Mouse (Mus musculus) forebrain, embryonic 15.5 days (tissue): ENCODE results near the gene Tpk1. TPM values are rescaled to one million over a fixed set of nuclear protein-coding genes. Genes with fewer than 3 reads are reported as not detected.
A peak's percentile ranks its signal among the peaks of the same experiment; 100 is the strongest.

ENCODE experiments used
- ATAC-seq: fragments of 200-750 bp; cut with Nextera tagmentation; replicated peaks from 2 replicates; pipeline ENCODE4 v1.8.0; 2017; ENCODE audit warnings: mild to moderate bottlenecking, moderate TSS enrichment, moderate library complexity
- H3K27ac ChIP-seq: fragments of 300-500 bp; sonication (generic); replicated peaks from 2 replicates; pipeline ENCODE4 v1.5.1; 2015; ENCODE audit warnings: mild to moderate bottlenecking, inconsistent platforms
- H3K27me3 ChIP-seq: fragments of 300-500 bp; sonication (generic); 2 replicates; pipeline ENCODE4 v1.6.1; 2015; ENCODE audit warnings: inconsistent platforms
- H3K36me3 ChIP-seq: fragments of 300-500 bp; sonication (generic); 2 replicates; pipeline ENCODE4 v1.6.1; 2015; ENCODE audit warnings: mild to moderate bottlenecking, inconsistent platforms
- H3K4me1 ChIP-seq: fragments of 300-500 bp; sonication (generic); 2 replicates; pipeline ENCODE4 v1.6.1; 2015; ENCODE audit warnings: inconsistent platforms
- H3K4me2 ChIP-seq: fragments of 300-500 bp; sonication (generic); replicated peaks from 2 replicates; pipeline ENCODE4 v1.6.1; 2015; ENCODE audit warnings: mild to moderate bottlenecking, inconsistent platforms
- H3K4me3 ChIP-seq: fragments of 300-500 bp; sonication (generic); 2 replicates; pipeline ENCODE4 v1.5.1; 2015; ENCODE audit warnings: mild to moderate bottlenecking, inconsistent platforms
- H3K9ac ChIP-seq: fragments of 300-500 bp; sonication (generic); replicated peaks from 2 replicates; pipeline ENCODE4 v1.6.1; 2015; ENCODE audit warnings: mild to moderate bottlenecking, inconsistent platforms
- H3K9me3 ChIP-seq: fragments of 300-500 bp; sonication (generic); 2 replicates; pipeline ENCODE4 v1.6.1; 2016; ENCODE audit warnings: inconsistent platforms
- WGBS: fragments of 180-500 bp; shearing (Covaris S2); methylation state at CpG from one replicate; pipeline ENCODE4 v1.1.7; 2015; ENCODE audit warnings: mixed read lengths; 5-methylcytosine and 5-hydroxymethylcytosine counted together
- polyA plus RNA-seq: library from polyadenylated mRNA; unstranded; fragments of >200 nt; fragmentation: Nextera tagmentation; extraction: Ambion mirVana; gene quantifications from 2 replicates; pipeline ENCODE4 v1.2.1, GENCODE M21; 2015

Tpk1 gene
- polyA plus RNA-seq, 1 experiment from 2014 or later = 5.5 TPM

- no peak for ATAC-seq
- no peaks in the 10 kb centered on the region for H3K9me3 ChIP-seq
- no peak overlapping the region for H3K4me3 ChIP-seq
- H3K4me2 ChIP-seq = no peak overlapping the region
- H3K27ac ChIP-seq = no peak overlapping the region
- WGBS = 91% methylated on average over 1 of the region's 1 CpGs
- no peaks in the 10 kb centered on the region for H3K27me3 ChIP-seq
- H3K9ac ChIP-seq = no peak overlapping the region
- no peaks in the 10 kb centered on the region for H3K36me3 ChIP-seq
- H3K4me1 ChIP-seq = no peaks in the 10 kb centered on the region
Measured at GRCm38 (mm10) chr6:43396426-43396825, 269.7 kb downstream of the Tpk1 start.

GRCm38 (mm10) chr6:43395538-43395937 lies 270.5 kb downstream of the Tpk1 start:
- H3K36me3 ChIP-seq = no peaks in the 10 kb centered on the region
- no peak overlapping the region for H3K9ac ChIP-seq
- H3K27me3 ChIP-seq = no peaks in the 10 kb centered on the region
- ATAC-seq = peak; percentile 87
- whole genome bisulfite sequencing = 74% methylated on average over 2 of the region's 2 CpGs
- H3K9me3 ChIP-seq = no peaks in the 10 kb centered on the region
- H3K4me3 ChIP-seq = no peak overlapping the region
- H3K4me1 ChIP-seq = no peaks in the 10 kb centered on the region
- no peak overlapping the region for H3K4me2 ChIP-seq
- H3K27ac ChIP-seq = no peak overlapping the region

DNA sequence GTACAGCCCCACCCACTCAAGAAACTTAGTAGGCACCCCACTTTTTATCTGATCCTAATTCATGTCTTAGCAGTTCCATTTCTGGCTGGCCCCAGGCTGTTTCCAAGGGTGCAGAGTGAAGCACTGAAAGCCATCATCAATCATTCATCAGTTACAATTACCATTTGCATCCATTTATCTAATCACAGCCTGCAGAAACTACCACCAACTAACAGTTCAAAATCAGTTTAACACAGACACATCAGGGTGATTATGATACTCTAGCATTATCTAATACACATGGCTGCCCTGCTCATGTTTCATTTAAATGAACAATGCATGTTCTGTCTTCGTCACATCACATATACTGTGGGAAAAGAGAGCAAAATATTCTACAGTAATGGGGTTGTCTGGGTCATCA lies 274.7 kb downstream of the Tpk1 start:
- 44% methylated on average over 1 of the region's 1 CpGs for WGBS
- no peak for ATAC-seq
- Histone ChIP-seq H3K4me3 (no peak overlapping the region), H3K9me3 (no peaks in the 10 kb centered on the region), H3K9ac (no peak overlapping the region), H3K36me3 (no peaks in the 10 kb centered on the region), H3K27me3 (no peaks in the 10 kb centered on the region), H3K4me2 (no peak overlapping the region), H3K27ac (no peak overlapping the region), H3K4me1 (no peaks in the 10 kb centered on the region)

GRCm38 (mm10) chr6:43387273-43387672 lies 278.8 kb downstream of the Tpk1 start:
- no peaks in the 10 kb centered on the region for H3K4me1 ChIP-seq
- no peak overlapping the region for H3K27ac ChIP-seq
- H3K36me3 ChIP-seq = no peaks in the 10 kb centered on the region
- H3K9ac ChIP-seq = no peak overlapping the region
- peak; percentile 68 for ATAC-seq
- H3K9me3 ChIP-seq = no peaks in the 10 kb centered on the region
- H3K4me3 ChIP-seq = no peak overlapping the region
- H3K4me2 ChIP-seq = no peak overlapping the region
- no peaks in the 10 kb centered on the region for H3K27me3 ChIP-seq
- 29% methylated on average over 1 of the region's 1 CpGs for WGBS

DNA sequence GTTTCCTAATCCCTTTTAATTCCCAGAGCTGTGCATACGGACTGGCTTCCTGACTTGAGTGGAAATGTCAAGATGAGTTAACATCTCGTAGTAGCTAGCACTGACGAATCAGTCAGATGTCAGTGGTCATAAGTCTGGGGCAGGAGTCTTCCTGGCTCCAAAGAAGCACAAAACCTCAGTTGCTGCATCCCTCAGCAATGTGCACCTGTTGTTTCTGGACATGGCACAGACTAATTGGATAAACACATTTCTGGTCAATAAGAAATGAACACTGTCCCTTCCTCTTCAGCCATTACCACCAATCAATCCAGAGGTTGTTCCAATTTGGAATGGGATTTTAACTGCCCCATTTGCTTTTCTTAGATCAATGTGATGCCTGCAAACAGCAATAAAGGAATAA lies 281.2 kb downstream of the Tpk1 start:
- no peaks in the 10 kb centered on the region for H3K36me3 ChIP-seq
- no peak overlapping the region for H3K9ac ChIP-seq
- no peaks in the 10 kb centered on the region for H3K27me3 ChIP-seq
- H3K4me1 ChIP-seq = no peaks in the 10 kb centered on the region
- no peaks in the 10 kb centered on the region for H3K9me3 ChIP-seq
- H3K27ac ChIP-seq = no peak overlapping the region
- no peak overlapping the region for H3K4me3 ChIP-seq
- H3K4me2 ChIP-seq = no peak overlapping the region
- ATAC-seq = no peak
- WGBS = 75% methylated on average over 3 of the region's 3 CpGs

DNA sequence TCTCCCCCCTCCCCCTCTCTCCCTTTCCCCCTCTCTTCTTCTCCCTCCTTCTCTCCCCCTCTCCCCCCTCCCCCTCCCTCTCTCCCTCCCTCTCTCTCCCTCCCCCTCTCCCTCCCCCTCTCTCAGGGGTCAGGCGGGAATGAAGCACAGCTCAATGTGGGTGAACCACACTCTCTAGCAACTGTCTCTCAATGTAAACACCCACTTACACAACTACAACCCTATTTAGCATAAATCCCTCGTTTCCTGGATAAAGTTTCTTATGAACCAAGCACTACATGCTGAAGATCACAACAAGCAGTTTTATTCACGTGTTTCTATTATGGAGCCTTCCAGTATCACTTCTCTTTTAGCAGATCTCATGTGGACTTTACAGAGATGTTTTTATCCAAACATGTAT lies 281.8 kb downstream of the Tpk1 start:
- Histone ChIP-seq H3K27me3 (no peaks in the 10 kb centered on the region), H3K36me3 (no peaks in the 10 kb centered on the region), H3K9ac (no peak overlapping the region), H3K4me1 (no peaks in the 10 kb centered on the region), H3K4me3 (no peak overlapping the region), H3K27ac (no peak overlapping the region), H3K9me3 (no peaks in the 10 kb centered on the region), H3K4me2 (no peak overlapping the region)
- WGBS = 49% methylated on average over 3 of the region's 3 CpGs
- ATAC-seq = no peak

DNA sequence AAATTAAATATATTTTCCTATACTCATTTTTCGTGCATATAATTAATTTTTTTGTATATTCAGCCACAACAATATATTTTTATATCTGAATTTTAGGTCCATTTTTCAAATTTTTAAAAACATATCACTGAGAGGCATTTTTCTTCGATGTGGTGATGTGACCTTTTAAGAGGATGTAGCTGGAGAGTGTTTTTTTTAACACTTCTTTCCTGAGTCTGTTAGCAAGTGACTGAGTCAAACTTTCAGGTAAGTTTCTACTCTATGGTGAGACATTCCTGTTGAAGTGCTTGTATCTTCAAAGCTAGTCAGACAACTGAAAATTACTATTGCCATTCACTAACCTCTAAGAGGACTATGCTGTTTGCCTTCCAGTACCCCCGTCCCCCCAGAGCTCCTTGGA lies 283.3 kb downstream of the Tpk1 start:
- Histone ChIP-seq H3K27me3 (no peaks in the 10 kb centered on the region), H3K4me1 (no peaks in the 10 kb centered on the region), H3K36me3 (no peaks in the 10 kb centered on the region), H3K4me2 (no peak overlapping the region), H3K9me3 (no peaks in the 10 kb centered on the region), H3K27ac (no peak overlapping the region), H3K9ac (no peak overlapping the region), H3K4me3 (no peak overlapping the region)
- no peak for ATAC-seq
- WGBS = 87% methylated on average over 3 of the region's 3 CpGs

GRCm38 (mm10) chr6:43382284-43382683 lies 283.8 kb downstream of the Tpk1 start:
- WGBS = 93% methylated on average over 3 of the region's 3 CpGs
- ATAC-seq = no peak
- H3K36me3 ChIP-seq = no peaks in the 10 kb centered on the region
- no peaks in the 10 kb centered on the region for H3K27me3 ChIP-seq
- no peak overlapping the region for H3K9ac ChIP-seq
- H3K4me3 ChIP-seq = no peak overlapping the region
- H3K27ac ChIP-seq = no peak overlapping the region
- no peak overlapping the region for H3K4me2 ChIP-seq
- H3K9me3 ChIP-seq = no peaks in the 10 kb centered on the region
- no peaks in the 10 kb centered on the region for H3K4me1 ChIP-seq

GRCm38 (mm10) chr6:43373206-43373605 lies 292.9 kb downstream of the Tpk1 start:
- Histone ChIP-seq H3K4me1 (no peaks in the 10 kb centered on the region), H3K27ac (no peak overlapping the region), H3K9ac (no peak overlapping the region), H3K4me3 (no peak overlapping the region), H3K4me2 (no peak overlapping the region), H3K36me3 (no peaks in the 10 kb centered on the region), H3K27me3 (no peaks in the 10 kb centered on the region), H3K9me3 (no peaks in the 10 kb centered on the region)
- 94% methylated on average over 5 of the region's 5 CpGs for WGBS
- no peak for ATAC-seq

GRCm38 (mm10) chr6:43367434-43367945 lies 298.6 kb downstream of the Tpk1 start:
- Histone ChIP-seq H3K4me2 (no peak overlapping the region), H3K36me3 (no peaks in the 10 kb centered on the region), H3K4me3 (no peak overlapping the region), H3K27me3 (no peaks in the 10 kb centered on the region), H3K9ac (no peak overlapping the region), H3K4me1 (no peaks in the 10 kb centered on the region), H3K27ac (no peak overlapping the region), H3K9me3 (no peaks in the 10 kb centered on the region)
- no peak for ATAC-seq
- WGBS = 79% methylated on average over 1 of the region's 1 CpGs

- ATAC-seq = no peak
- Histone ChIP-seq H3K27me3 (no peaks in the 10 kb centered on the region), H3K36me3 (no peaks in the 10 kb centered on the region), H3K9me3 (no peaks in the 10 kb centered on the region), H3K9ac (no peak overlapping the region), H3K4me3 (no peak overlapping the region), H3K4me2 (no peak overlapping the region), H3K27ac (no peak overlapping the region), H3K4me1 (no peaks in the 10 kb centered on the region)
- 77% methylated on average over 2 of the region's 2 CpGs for WGBS
Measured at GRCm38 (mm10) chr6:43366952-43367351, 299.1 kb downstream of the Tpk1 start.

DNA sequence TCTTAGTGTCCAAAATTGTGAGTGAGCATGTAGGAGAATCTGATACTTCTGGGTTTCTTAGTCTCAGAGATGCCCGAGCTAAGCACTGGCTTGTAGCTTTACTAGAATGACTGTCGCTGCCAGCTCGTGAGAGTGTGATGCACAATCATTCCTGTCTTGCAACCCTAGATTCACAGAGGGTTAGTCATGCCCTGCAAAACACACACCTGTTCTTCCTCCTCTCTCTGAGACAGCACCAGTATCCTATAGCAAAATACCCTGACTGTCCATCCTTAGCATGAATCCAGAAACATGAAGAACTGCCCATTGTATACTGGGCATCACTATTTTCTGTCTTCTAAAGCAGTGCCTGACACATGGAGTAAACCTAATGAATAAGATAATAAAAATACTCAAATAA lies 302.2 kb downstream of the Tpk1 start:
- no peak for ATAC-seq
- Histone ChIP-seq H3K36me3 (no peaks in the 10 kb centered on the region), H3K27ac (no peak overlapping the region), H3K4me2 (no peak overlapping the region), H3K9me3 (no peaks in the 10 kb centered on the region), H3K4me1 (no peaks in the 10 kb centered on the region), H3K27me3 (no peaks in the 10 kb centered on the region), H3K4me3 (no peak overlapping the region), H3K9ac (no peak overlapping the region)
- WGBS = 90% methylated on average over 3 of the region's 3 CpGs

GRCm38 (mm10) chr6:43363291-43363820 lies 302.7 kb downstream of the Tpk1 start:
- 77% methylated on average over 5 of the region's 5 CpGs for WGBS
- Histone ChIP-seq H3K9me3 (no peaks in the 10 kb centered on the region), H3K4me1 (no peaks in the 10 kb centered on the region), H3K4me3 (no peak overlapping the region), H3K27ac (no peak overlapping the region), H3K9ac (no peak overlapping the region), H3K4me2 (no peak overlapping the region), H3K27me3 (no peaks in the 10 kb centered on the region), H3K36me3 (no peaks in the 10 kb centered on the region)
- ATAC-seq = no peak
